Mouse (Mus musculus) stomach, embryonic 16.5 days (tissue): ENCODE results near the gene Sec61b. TPM values are rescaled to one million over a fixed set of nuclear protein-coding genes. Genes with fewer than 3 reads are reported as not detected.

Experiments used
- ATAC-seq: fragments of 200-750 bp; cut with Nextera tagmentation; 2 replicates; pipeline ENCODE4 v1.8.0; 2017; ENCODE audit warnings: moderate number of reproducible peaks, moderate TSS enrichment; ENCODE audit not compliant: insufficient read depth, low FRiP score
- H3K27ac ChIP-seq: fragments of 300-500 bp; sonication (generic); 2 replicates; pipeline ENCODE4 v1.5.1; 2014; ENCODE audit warnings: low read length
- H3K27me3 ChIP-seq: fragments of 300-500 bp; sonication (generic); 2 replicates; pipeline ENCODE4 v1.6.1; 2014; ENCODE audit warnings: low read length, control low read depth, mixed read lengths; ENCODE audit not compliant: control insufficient read depth, insufficient read depth
- H3K36me3 ChIP-seq: fragments of 300-500 bp; sonication (generic); 2 replicates; pipeline ENCODE4 v1.6.1; 2014; ENCODE audit warnings: low read length; ENCODE audit not compliant: control insufficient read depth, insufficient read depth
- H3K4me1 ChIP-seq: fragments of 300-500 bp; sonication (generic); 2 replicates; pipeline ENCODE4 v1.6.1; 2014; ENCODE audit warnings: low read length, control low read depth, mixed read lengths; ENCODE audit not compliant: control insufficient read depth, insufficient read depth
- H3K4me2 ChIP-seq: fragments of 300-500 bp; sonication (generic); 2 replicates; pipeline ENCODE4 v1.6.1; 2014; ENCODE audit warnings: low read depth, low read length, mixed read lengths
- H3K4me3 ChIP-seq: fragments of 300-500 bp; sonication (generic); replicated peaks from 2 replicates; pipeline ENCODE4 v1.5.1; 2014; ENCODE audit warnings: mild to moderate bottlenecking, low read length
- H3K9ac ChIP-seq: fragments of 300-500 bp; sonication (generic); 2 replicates; pipeline ENCODE4 v1.6.1; 2014; ENCODE audit warnings: low read length
- H3K9me3 ChIP-seq: fragments of 300-500 bp; sonication (generic); replicated peaks from 2 replicates; pipeline ENCODE4 v1.6.1; 2016; ENCODE audit warnings: low read length, control low read depth; ENCODE audit not compliant: control insufficient read depth
- WGBS: fragments of 180-500 bp; shearing (Covaris S2); extraction: QIAGEN DNeasy Blood & Tissue Kit; methylation state at CpG from one replicate; pipeline ENCODE4 v1.1.7; 2014; 5-methylcytosine and 5-hydroxymethylcytosine counted together
- polyA plus RNA-seq: library from polyadenylated mRNA; unstranded; fragments of >200 nt; fragmentation: Nextera tagmentation; extraction: Ambion mirVana; gene quantifications from 2 replicates; pipeline ENCODE4 v1.2.1, GENCODE M21; 2015

Gene Sec61b
- polyA plus RNA-seq, 1 experiment from 2014 or later: 480 TPM

DNA sequence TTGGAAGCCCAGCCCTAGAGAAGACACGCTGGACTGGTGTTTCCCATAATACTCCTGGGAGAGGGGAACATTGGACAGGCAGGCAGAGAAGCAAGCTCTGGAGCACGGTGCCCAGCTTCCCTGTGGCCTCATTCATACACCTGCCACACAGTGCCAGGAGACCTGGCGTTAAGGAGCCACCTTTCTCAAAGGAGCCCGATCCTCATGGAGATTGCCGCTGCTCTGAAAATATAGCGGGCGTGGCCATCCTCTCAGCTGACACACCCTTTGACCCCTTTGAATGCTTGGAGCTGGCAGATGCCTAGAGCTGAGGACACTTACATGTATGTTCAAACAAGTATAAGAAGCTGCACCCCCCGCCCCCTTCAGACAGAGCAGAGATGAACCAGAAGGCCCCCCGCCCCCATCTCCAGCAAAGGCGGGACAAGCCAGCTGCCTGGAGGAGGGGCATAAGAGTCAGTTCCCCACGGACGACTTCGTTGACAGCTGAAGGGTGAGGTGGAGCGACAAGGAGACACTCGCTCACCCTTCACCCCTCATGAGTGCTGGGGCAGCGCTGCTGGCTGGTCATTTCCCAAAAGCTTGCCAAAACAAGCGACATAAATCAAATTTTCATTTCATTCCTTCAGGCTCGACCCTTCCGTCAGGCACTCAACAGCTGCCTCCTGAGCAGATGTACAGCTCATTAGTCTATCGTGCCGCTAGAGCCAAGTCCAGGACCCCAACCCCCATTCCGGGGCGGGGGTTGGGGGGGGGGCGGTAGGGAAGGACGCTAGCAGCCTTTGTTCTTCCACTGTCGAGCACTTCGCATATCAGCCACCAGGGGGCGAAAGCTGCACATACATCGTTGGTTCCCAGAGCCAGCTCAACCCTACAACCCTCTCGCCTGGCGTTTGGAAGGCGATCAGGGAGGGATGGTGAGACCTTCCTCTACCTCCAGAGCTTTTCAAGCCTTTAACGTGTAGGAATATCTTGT, 36.8 kb upstream of the Sec61b start:
- peak overlapping the region; percentile 62 for H3K4me3 ChIP-seq
- peak overlapping the region; percentile 84 for H3K9ac ChIP-seq
- H3K27me3 ChIP-seq: no peaks in the 10 kb centered on the region
- no peaks in the 10 kb centered on the region for H3K36me3 ChIP-seq
- H3K4me1 ChIP-seq: peaks cover 9% of the 10 kb centered on the region
- H3K9me3 ChIP-seq: no peaks in the 10 kb centered on the region
- peak overlapping the region; percentile 76 for H3K27ac ChIP-seq
- H3K4me2 ChIP-seq: peak overlapping the region; percentile 100
- ATAC-seq: peak; percentile 83
- 2% methylated on average over 33 of the region's 33 CpGs for WGBS

- Histone ChIP-seq H3K4me1 (peaks cover 9% of the 10 kb centered on the region), H3K4me2 (no peak overlapping the region), H3K36me3 (no peaks in the 10 kb centered on the region), H3K9ac (no peak overlapping the region), H3K9me3 (no peaks in the 10 kb centered on the region), H3K27me3 (no peaks in the 10 kb centered on the region), H3K4me3 (no peak overlapping the region), H3K27ac (no peak overlapping the region)
- 81% methylated on average over 6 of the region's 6 CpGs for WGBS
- no peak for ATAC-seq
Observed at GRCm38 (mm10) chr4:47438956-47439355, 35.5 kb upstream of the Sec61b start.

DNA sequence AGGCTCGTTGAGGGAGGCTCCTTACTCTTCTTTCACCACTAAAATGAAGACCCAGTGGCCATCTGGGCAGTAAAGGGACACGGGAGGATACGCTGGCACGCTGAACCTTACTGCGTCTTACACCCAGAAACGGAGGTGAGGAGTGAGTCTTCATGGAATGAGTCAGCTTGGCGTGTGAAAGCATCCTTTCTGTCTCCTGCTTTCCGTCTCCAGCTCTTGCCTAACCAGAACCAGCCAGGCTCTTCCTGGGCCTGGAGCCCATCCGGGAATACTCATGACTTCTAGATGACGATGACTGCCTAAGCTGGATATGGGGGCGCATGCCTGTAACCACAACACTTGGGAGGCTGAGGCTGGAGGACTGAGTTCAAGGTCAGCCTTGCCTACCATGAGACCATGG, 33.5 kb upstream of the Sec61b start:
- no peaks in the 10 kb centered on the region for H3K9me3 ChIP-seq
- no peak overlapping the region for H3K4me3 ChIP-seq
- no peaks in the 10 kb centered on the region for H3K27me3 ChIP-seq
- H3K4me2 ChIP-seq: no peak overlapping the region
- no peak for ATAC-seq
- H3K4me1 ChIP-seq: peaks cover 9% of the 10 kb centered on the region
- H3K9ac ChIP-seq: no peak overlapping the region
- WGBS: 89% methylated on average over 11 of the region's 11 CpGs
- no peaks in the 10 kb centered on the region for H3K36me3 ChIP-seq
- H3K27ac ChIP-seq: no peak overlapping the region

GRCm38 (mm10) chr4:47448526-47448925, 25.9 kb upstream of the Sec61b start:
- WGBS: 79% methylated on average over 3 of the region's 3 CpGs
- H3K9ac ChIP-seq: no peak overlapping the region
- H3K4me3 ChIP-seq: no peak overlapping the region
- no peak overlapping the region for H3K4me2 ChIP-seq
- no peak for ATAC-seq
- no peaks in the 10 kb centered on the region for H3K36me3 ChIP-seq
- H3K9me3 ChIP-seq: no peaks in the 10 kb centered on the region
- H3K27me3 ChIP-seq: no peaks in the 10 kb centered on the region
- H3K27ac ChIP-seq: no peak overlapping the region
- H3K4me1 ChIP-seq: no peaks in the 10 kb centered on the region

DNA sequence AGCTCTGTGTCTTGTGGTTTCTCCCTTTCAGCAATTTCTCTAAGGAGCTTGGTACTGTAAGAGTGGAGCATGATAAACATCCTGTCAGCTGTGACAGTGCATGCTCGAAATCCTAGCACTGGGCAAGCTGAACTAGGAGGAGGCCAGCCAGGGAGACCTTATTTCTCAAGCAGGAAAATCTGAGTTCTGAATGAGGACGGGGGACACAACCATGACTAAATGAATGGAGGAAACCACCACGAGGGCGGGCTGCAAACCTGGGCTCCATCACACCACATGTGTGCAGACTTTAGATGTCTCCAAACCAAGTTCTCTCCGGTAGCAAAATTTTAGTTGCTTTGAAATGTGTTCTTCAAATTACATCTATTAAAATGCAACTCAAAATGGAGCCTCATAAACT, 25.3 kb upstream of the Sec61b start:
- WGBS: 45% methylated on average over 5 of the region's 5 CpGs

DNA sequence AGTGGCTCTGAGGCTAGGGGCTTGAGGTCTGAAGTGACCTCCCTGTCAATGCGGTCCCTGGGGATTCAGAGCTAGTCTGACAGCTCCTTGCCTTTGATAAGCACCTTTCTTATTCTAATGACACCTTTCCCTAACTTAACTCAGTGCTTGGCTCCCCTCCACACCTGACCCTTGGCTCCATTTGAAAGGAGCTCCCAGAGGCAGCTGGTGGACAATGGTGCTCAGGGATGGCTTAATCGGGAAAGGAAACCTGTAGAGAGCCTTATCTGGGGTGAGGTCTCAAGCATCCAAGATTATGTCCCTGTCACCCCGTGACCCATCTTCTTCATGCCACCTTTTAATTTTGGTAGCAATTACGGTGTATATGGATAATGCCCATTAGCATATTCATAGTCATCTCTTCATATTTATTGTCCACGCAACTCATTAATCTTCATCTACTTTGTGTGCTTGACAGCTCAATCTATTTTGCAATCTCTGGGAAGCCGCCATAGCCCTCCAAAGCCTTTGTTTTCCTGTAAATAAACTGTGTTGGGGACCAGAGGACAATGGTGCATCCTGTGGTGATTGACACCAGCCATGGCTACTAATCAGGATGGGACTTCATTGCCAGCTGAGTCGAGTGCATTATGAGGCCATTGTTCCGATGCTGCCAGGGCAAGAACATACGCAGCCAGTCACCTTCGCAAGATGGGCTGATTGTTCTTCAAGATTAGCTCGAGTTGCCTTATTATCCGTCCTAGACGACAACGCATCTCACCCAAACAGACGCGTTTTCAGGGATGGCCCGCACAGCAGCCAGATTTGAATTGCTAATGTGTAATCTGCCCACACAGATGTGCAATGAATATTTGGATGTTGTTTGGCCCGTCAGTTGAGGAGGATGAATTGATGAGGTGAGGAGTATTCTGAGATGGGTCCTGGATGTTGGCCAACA, 24.6 kb upstream of the Sec61b start:
- H3K9ac ChIP-seq: no peak overlapping the region
- H3K27ac ChIP-seq: no peak overlapping the region
- no peak overlapping the region for H3K4me3 ChIP-seq
- no peaks in the 10 kb centered on the region for H3K4me1 ChIP-seq
- no peak for ATAC-seq
- H3K4me2 ChIP-seq: no peak overlapping the region
- no peaks in the 10 kb centered on the region for H3K27me3 ChIP-seq
- no peaks in the 10 kb centered on the region for H3K9me3 ChIP-seq
- H3K36me3 ChIP-seq: no peaks in the 10 kb centered on the region
- WGBS: 34% methylated on average over 18 of the region's 18 CpGs

More for the DNA sequence above, 25.3 kb upstream of the Sec61b start:
- H3K4me2 ChIP-seq: no peak overlapping the region
- no peaks in the 10 kb centered on the region for H3K9me3 ChIP-seq
- no peak overlapping the region for H3K9ac ChIP-seq
- no peak overlapping the region for H3K4me3 ChIP-seq
- ATAC-seq: no peak
- no peaks in the 10 kb centered on the region for H3K4me1 ChIP-seq
- H3K27ac ChIP-seq: no peak overlapping the region
- H3K36me3 ChIP-seq: no peaks in the 10 kb centered on the region
- no peaks in the 10 kb centered on the region for H3K27me3 ChIP-seq

DNA sequence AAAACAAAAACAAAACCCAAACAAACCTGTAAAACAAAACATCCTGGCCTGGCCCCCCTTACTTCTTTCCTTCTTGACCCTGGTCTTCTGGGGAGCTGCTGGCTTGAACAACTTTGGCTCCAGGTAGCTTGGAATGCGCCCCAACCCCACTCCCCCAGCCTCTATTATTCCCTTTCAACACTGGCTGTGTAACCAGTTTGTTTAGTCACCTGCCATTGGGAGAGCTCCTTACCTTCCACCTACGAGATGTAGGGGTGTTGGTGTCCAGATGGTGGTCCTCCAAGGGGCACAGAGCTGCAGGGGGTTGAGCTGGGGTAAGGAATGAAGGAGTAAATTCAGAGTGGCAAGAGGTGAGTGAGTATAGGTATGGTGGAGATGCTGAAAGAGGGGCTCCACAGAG, 7.3 kb upstream of the Sec61b start:
- Histone ChIP-seq H3K27ac (no peak overlapping the region), H3K27me3 (no peaks in the 10 kb centered on the region), H3K4me3 (no peak overlapping the region), H3K4me2 (no peak overlapping the region), H3K9me3 (peaks cover 18% of the 10 kb centered on the region; the same call in 1 of the 2 replicates), H3K4me1 (no peaks in the 10 kb centered on the region), H3K9ac (no peak overlapping the region), H3K36me3 (peaks cover 48% of the 10 kb centered on the region)
- ATAC-seq: no peak
- 81% methylated on average over 2 of the region's 2 CpGs for WGBS

DNA sequence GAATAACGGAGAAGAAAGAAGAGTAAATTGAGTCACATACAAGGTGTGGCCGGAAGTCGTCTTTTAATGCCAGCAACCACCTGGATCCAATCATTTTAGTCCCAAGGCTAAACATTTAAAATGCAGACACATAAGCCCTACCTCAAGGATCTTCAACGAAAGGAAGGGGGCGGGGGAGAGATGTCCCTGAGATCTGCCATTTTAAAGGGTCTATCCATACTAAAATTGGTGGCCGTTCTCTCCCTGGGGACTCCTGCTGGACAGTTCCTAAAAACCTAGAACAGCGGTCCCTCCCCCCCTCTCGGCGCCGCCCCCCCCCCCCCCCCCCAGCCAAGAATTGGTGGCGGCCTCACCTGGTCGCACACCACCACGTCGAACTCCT, 881 bp upstream of the Sec61b start:
- peak overlapping the region; percentile 97 for H3K4me3 ChIP-seq
- ATAC-seq: no peak
- peak overlapping the region; percentile 98 for H3K27ac ChIP-seq
- H3K9me3 ChIP-seq: peaks cover 12% of the 10 kb centered on the region; the same call in 1 of the 2 replicates
- H3K4me1 ChIP-seq: peaks cover 19% of the 10 kb centered on the region
- WGBS: under 1% methylated on average over 12 of the region's 14 CpGs
- peaks cover 48% of the 10 kb centered on the region for H3K36me3 ChIP-seq
- H3K27me3 ChIP-seq: no peaks in the 10 kb centered on the region
- H3K9ac ChIP-seq: peak overlapping the region; percentile 84
- peak overlapping the region; percentile 85 for H3K4me2 ChIP-seq
